Mouse (Mus musculus): ENCODE results near the gene Eral1. TPM values are rescaled to one million over a fixed set of nuclear protein-coding genes. Genes with fewer than 3 reads are reported as not detected.

Eral1 gene
- polyA plus RNA-seq, 1 experiment: 6.1 TPM

GRCm38 (mm10) chr11:78031389-78031788 is 48.8 kb downstream of the Eral1 start:
- no peak for TF ChIP-seq GATA1 (IDR thresholded peaks at IDR 0.05; ENCODE audit: low read length)

GRCm38 (mm10) chr11:78030600-78030999 is 49.6 kb downstream of the Eral1 start:
- TF ChIP-seq GATA1 (IDR thresholded peaks at IDR 0.05; ENCODE audit: low read length): no peak

DNA sequence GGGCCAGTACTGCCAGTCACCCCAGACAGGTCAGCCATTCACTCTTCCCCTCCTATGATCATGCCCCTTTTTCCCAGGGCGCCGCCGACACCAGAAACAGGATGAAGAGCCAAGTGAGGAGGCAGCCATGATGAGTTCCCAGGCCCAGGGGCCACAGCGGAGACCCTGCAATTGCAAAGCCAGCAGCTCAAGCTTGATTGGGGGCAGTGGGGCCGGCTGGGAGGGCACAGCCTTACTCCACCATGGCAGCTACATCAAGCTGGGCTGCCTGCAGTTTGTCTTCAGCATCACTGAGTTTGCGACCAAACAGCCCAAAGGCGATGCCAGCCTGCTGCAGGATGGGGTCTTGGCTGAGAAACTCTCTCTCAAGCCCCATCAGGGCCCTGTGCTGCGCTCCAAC is 50.9 kb downstream of the Eral1 start:
- no peak for TF ChIP-seq GATA1 (IDR thresholded peaks at IDR 0.05; ENCODE audit: low read length)

DNA sequence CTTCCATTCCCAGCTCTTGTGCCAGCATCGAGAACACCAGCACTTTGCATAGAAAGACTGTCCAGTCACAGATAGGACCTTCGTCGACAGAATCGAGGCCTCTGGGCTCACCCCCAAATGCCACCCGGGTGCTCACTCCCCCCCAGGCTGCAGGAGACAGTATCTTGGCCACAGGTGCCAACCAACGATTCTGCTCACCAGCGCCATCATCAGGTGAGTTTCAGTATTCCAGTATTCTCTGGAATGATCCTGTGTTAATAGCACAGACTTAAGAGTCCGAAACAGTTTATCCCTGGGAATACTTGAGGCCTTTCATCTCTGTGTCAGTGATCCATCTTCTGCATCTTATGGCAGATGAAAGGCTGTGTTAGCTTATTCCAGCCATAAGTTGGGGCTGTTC is 56.6 kb downstream of the Eral1 start:
- no peak for TF ChIP-seq GATA1 (IDR thresholded peaks at IDR 0.05; ENCODE audit: low read length)

Other genes with a start within 250 kb of the Eral1 start
- not detected in 2 replicates for gene Pipox, start 186.3 kb downstream of the Eral1 start, polyA plus RNA-seq (2012)
- gene Sez6, start 149.6 kb downstream of the Eral1 start, polyA plus RNA-seq (2012): 0.14 and 0.19 TPM in 2 replicates
- 111 and 154 TPM in 2 replicates for gene Phf12, start 97.6 kb downstream of the Eral1 start, polyA plus RNA-seq (2012)
- gene Dhrs13, start 48.1 kb downstream of the Eral1 start, polyA plus RNA-seq (2012): 11.8 and 15.2 TPM in 2 replicates
- 18.9 and 20.8 TPM in 2 replicates for gene Flot2, start 42.5 kb downstream of the Eral1 start, polyA plus RNA-seq (2012)
- 24.2 and 24.7 TPM in 2 replicates for gene Fam222b, start 14.3 kb upstream of the Eral1 start, polyA plus RNA-seq (2012)
- 23.6 and 25.9 TPM in 2 replicates for gene Traf4, start 85.2 kb upstream of the Eral1 start, polyA plus RNA-seq (2012)
- gene Nek8, start 96.3 kb upstream of the Eral1 start, polyA plus RNA-seq (2012): 6.0 TPM in 2 replicates
- 90.9 and 118 TPM in 2 replicates for gene Tlcd1, start 96.3 kb upstream of the Eral1 start, polyA plus RNA-seq (2012)
- 345 and 1,761 TPM in 2 replicates for gene Rpl23a, start 103.2 kb upstream of the Eral1 start, polyA plus RNA-seq (2012)
- gene Rab34, start 108.0 kb upstream of the Eral1 start, polyA plus RNA-seq (2012): 1.2 and 1.4 TPM in 2 replicates
- gene Proca1, start 113.0 kb upstream of the Eral1 start, polyA plus RNA-seq (2012): not detected in 2 replicates
- gene Sdf2, start 165.4 kb upstream of the Eral1 start, polyA plus RNA-seq (2012): 2.5 and 8.6 TPM in 2 replicates
- 96.8 and 108 TPM in 2 replicates for gene Supt6, start 165.6 kb upstream of the Eral1 start, polyA plus RNA-seq (2012)
- gene 2610507B11Rik, start 181.4 kb upstream of the Eral1 start, polyA plus RNA-seq (2012): 41.3 and 62.1 TPM in 2 replicates
- gene BC030499, start 210.5 kb upstream of the Eral1 start, polyA plus RNA-seq (2012): not detected in 2 replicates
- 28.8 and 67.9 TPM in 2 replicates for gene Spag5, start 221.1 kb upstream of the Eral1 start, polyA plus RNA-seq (2012)
- gene Aldoc, start 242.6 kb upstream of the Eral1 start, polyA plus RNA-seq (2012): 3.5 and 6.2 TPM in 2 replicates
- gene Pigs, start 248.0 kb upstream of the Eral1 start, polyA plus RNA-seq (2012): 50.2 and 84.3 TPM in 2 replicates

All from G1E-ER4 (cell line).